Mouse (Mus musculus): ENCODE results near the gene Hsd17b14.
"Not testable (repeated sequence)": the region's sequence is repeated elsewhere in the genome, so short reads cannot be mapped to it uniquely, and the experiment has no call there.

Gene Hsd17b14

DNA sequence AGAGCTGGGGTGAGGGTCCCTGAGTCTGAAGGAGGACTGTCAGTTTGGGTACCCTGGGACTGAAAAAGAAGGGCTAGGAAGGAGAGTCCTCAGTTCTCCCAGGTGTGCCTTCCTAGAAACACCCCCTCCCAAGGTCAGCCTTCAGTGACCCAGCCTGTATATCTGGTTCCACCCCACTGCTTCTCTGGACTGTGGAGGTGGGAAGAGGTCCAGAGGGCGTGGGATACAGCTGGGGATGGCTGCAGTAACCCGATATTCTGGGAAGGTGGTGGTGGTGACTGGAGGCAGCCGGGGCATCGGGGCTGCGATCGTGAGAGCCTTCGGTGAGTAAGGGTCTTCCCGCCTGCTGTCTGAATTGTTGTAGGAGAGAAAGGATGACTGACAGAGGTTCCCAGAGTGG lies at the start of gene Hsd17b14:
Hsd17b14 (plus strand) TSS at position 150 of the 400 bp plus-strand sequence.
- no peak for DNase-seq (ENCODE audit: extremely low spot score)

GRCm38 (mm10) chr7:45507583-45507982 lies 47.1 kb upstream of the Hsd17b14 start:
- DNase-seq (ENCODE audit: extremely low spot score): no peak

DNA sequence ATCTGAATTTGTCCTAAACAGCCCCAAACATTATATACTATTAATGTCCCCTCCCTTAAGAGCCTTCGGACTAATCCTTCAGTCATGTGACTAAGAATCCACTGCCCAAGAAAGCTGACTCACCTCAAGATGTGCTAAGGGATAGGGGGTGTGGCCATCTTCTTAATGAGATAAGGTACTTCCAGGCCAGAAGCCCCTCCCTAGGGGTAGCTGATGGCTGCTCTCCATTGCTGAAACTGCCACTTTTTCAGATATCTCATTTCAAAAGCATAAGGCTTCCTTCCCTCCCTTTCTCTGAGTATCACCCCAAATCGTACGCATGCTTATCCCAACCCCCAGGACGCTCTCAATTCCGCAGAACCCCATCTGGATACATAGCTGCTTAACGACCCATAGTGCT lies 46.1 kb upstream of the Hsd17b14 start:
- DNase-seq (ENCODE audit: extremely low spot score): no peak

GRCm38 (mm10) chr7:45509181-45509882 lies 45.4 kb upstream of the Hsd17b14 start:
- no peak for DNase-seq (ENCODE audit: extremely low spot score)

DNA sequence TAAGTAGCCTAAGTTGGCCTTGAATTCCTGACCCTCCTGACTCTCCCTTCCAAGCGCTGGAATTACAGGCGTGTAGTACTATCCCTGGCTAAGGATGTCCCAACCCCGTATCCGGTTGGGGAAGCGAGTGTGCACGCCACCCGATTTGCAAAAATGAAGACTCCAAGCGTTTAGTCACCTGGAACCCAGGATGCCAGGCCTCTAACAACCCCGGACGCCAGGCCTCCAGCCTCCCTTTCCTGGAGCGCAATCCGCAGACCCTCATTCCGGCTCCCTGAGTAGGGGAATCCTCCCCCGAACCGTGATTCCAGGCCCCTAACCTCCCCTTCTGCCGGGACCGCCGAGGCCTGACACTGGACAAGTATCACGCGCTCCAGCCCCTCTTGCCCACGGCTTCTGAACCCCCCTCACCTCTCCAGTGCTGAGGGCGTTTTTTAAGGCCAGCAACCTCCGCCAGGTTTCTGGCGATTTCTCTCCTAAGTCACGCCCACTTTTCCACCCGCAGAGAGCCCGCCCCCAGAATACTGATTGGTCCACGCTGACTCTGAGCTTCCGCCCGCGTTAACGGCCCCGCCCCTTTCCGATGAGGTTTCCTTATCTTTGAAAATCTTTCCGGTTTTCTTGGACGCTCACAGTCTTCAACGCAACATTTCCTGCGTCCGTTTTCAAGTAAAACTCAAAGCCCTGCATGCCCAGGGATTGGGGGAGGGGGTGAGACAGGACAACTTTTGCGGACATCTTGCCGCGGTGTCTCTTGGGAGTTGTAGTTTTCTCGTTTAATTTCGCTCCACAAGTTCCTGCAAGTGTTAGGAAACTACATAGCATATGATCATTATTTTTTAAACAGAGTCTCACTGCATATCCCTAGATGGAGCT lies 44.5 kb upstream of the Hsd17b14 start, which contains the start of gene Nucb1:
Nucb1 (minus strand) TSS at position 495 of the 876 bp plus-strand sequence.
- DNase-seq (ENCODE audit: extremely low spot score): peak; percentile 95

GRCm38 (mm10) chr7:45514411-45514810 lies 40.3 kb upstream of the Hsd17b14 start:
- DNase-seq (ENCODE audit: extremely low spot score): no peak

DNA sequence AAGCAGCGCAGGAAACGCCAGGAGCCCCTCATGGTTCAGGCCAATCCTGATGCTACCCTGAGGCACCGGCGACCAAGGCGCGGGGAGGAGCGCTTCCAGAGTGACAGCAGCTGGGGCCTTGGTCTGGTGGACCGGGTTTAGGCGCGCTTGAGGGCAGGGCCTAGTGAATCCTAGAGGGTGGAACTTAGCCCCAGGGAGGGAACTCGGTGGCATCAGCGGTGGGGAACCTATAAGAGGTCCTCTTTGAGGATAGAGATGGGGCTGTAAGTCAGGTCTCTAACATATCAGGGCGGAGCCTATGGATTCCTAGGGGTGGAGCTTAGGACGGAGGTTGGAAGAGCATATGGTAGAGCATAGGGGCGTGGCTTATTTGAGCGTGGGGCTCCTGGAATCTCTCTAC lies 39.3 kb upstream of the Hsd17b14 start:
- peak; percentile 56 for DNase-seq (ENCODE audit: extremely low spot score)

DNA sequence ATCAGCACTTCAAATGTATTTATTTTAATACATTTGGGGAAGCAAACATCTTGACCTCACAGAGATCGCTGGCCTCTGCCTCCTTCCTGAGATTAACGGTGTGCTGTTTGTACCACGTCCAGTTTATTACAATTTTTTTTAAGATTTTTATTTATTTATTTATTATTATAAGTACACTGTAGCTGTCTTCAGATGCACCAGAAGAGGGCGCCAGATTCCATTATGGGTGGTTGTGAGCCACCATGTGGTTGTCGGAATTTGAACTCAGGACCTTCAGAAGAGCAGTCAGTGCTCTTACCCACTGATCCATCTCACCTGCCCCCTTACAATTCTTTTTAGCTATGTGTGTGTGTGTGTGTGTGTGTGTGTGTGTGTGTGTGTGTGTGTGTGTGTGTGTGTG lies 37.8 kb upstream of the Hsd17b14 start:
- not testable (repeated sequence) for DNase-seq (ENCODE audit: extremely low spot score)

DNA sequence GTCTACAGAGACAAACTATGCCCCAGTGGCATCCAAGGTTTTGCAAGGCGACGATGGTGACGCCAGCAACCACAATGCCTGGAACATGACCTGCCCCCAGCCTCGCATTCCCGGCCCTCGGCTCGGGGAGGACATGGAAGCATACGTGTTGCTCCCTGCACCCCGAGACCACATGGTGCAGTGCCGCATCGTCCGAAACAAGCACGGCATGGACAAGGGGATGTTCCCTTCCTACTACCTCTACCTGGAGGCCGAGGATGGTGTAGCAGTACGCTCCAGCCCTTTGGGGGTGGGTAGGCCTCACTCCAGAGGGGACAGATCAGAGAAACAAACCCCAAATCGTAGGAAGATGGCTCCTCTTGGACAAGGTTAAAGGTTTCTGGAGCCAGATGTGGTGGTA lies 36.1 kb upstream of the Hsd17b14 start:
- no peak for DNase-seq (ENCODE audit: extremely low spot score)

DNA sequence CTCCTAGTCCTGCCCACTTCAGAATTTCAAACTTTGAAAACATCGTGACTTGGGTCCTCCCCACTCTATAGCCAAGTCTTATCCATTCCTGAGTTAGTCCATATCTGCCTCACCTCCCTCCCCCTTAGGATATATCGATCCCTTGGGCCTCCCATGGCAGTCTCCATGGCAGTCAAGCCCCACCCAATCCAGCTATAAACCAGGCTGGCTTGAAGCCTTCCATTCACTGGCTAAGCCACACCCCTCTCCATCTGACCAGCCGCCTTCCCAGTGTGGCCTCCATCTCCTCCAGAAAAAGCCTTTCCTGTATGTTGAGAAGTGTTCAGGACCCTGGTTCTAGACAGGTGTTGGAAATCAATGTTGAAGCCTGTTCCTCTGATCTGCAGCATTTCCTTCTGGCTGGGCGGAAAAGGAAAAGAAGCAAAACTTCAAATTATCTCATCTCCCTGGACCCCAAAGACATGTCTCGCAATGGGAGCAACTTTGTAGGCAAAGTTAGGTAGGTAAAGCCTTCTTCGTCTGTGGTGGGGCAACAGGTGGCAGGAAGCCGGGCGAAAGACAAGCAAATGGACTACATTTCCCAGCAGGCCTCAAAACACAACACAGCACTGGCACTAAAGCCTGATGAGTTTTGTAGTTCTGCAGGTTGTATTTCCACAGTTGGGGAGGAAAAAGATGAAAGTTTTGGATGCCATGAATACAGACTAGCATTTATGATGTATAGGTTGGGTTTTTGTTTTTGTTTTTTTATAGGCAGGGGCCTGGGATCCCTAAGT lies 35.2 kb upstream of the Hsd17b14 start:
- DNase-seq (ENCODE audit: extremely low spot score): no peak

DNA sequence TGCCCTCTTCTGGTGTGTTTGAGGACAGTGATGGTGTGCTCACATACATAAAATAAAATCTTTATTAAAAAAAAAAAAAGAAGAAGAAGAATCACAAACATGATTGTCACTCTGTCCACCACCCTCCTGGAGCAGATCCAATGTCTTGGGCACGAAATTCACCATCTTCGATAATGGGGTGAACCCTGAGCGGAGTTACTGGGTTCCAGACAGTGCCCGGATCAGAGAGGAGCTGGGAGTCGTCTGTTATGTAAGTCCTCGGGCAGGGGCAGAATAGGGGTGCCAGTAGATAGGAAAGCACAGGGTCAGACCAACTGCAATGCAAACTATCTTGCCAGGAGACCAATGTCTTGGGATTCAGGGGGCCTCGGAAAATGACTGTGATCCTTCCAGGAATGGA lies 34.1 kb upstream of the Hsd17b14 start:
- DNase-seq (ENCODE audit: extremely low spot score): no peak

DNA sequence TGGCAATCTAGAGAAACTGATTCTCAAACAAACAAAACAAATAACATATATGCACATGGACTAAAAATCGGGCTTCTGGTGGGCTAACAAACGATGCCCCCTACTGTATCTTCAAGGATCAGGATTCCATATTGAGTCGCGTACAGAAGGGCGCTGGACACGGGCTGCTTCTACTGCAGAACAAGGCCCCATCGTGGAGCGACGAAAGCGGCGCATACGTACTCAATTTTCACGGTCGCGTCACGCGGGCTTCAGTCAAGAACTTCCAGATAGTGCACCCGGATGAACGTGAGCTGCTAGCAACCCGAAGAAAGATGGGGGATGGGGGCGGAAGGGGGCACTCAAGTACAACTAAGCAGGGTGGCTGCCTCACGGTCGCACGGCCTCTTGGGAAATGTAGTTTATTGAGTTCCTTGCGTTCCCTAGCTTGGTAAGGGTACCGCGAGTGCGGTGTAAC lies 32.9 kb upstream of the Hsd17b14 start:
- peak; percentile 90 for DNase-seq (ENCODE audit: extremely low spot score)

GRCm38 (mm10) chr7:45522194-45522752 lies 32.4 kb upstream of the Hsd17b14 start:
- DNase-seq (ENCODE audit: extremely low spot score): no peak

DNA sequence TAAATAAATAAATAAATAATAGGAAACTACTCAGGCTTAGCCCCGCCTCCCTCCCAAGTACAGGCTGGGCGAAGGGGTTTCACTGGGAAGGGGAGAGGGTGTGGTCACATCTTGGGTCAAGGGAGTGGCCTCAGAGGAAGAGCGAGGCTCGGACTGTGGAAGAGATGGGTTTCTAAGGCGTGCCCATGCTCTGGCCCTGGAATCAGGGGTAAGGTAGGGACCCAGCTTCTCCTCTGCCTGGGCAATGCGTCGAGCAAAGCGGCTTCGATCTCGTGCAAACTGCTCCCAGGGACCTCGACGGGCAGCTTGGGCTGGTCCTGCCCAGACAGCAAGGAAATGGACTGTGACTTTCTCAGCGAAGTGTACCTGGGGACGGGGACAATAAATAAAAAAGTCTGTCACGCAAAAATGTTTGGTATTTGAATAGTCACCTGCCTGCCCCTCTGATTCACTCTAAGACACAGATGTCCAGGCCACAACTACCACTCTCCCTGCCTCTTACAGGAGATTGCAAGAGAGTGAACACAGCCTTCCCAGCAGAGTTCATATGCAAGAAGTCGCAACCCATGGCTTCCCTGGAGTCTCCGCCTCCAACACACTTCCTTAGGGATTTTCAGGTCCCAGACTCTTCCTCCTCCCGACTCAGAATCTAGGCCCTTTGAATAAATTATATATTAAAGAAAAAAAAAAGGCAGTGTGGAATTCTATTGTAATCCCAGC lies 31.6 kb upstream of the Hsd17b14 start:
- DNase-seq (ENCODE audit: extremely low spot score): no peak

DNA sequence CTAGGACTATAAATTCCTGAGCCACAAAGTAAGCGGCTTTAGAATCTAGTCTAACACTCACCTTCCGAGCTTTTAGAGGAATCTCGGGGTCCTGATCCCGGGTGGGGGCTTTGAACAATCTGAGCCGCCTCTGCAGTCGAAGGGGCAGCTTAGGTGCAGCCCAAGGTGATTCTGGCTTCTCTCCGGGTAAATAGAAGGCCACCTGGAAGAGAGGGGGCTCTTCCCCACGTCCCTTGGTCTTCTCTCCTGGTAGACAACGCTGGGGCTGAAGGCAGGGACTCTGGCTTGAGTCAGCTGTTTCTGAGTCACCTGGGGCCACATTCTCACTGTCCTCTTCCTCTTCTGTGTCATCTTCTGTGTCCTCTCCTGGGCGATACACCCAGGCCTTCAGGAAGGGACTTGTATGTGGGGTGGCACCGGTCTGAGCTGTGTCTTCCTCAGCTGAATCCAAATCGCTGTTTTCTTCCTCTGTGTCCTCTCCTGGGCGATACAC lies 31.0 kb upstream of the Hsd17b14 start:
- no peak for DNase-seq (ENCODE audit: extremely low spot score)

GRCm38 (mm10) chr7:45524841-45525621 lies 29.7 kb upstream of the Hsd17b14 start:
- DNase-seq (ENCODE audit: extremely low spot score): no peak

DNA sequence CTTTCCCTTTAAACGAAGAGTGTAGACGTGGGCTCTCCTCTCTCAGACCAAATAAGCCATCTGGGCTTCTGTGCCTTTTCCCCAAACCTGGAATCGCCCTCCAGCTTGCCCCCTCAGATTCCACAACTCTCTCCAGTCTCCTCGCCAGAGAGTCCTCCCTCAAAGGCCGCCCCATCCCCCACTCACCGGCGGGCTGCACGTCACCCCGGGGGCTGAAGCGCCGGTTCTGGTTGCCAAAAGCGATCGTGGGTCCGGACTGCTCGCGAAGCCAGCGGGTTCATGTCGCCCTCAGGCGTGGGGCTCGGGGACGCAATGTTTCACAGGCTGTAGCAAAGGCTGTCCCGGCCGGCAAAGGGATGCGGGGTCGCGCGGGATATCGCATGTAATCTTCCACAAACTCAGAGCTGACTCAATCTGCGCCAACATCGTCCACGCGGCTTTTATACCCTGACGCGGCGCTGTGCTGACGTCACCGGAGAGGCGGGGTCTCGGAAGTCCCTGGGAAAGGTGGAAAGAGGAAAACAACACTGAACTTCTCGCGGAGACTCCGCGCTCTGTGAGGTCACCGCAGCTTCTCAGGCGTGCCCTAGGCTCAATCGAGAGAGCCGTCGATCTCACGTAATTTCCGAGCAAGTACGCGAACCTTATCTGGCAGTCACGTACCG lies 28.8 kb upstream of the Hsd17b14 start, which contains the start of the genes Ppp1r15a and Plekha4:
Ppp1r15a (minus strand) TSS at position 460 of the 665 bp plus-strand sequence.
Plekha4 (plus strand) TSS at position 522 of the 665 bp plus-strand sequence.
- DNase-seq (ENCODE audit: extremely low spot score): peak; percentile 95

DNA sequence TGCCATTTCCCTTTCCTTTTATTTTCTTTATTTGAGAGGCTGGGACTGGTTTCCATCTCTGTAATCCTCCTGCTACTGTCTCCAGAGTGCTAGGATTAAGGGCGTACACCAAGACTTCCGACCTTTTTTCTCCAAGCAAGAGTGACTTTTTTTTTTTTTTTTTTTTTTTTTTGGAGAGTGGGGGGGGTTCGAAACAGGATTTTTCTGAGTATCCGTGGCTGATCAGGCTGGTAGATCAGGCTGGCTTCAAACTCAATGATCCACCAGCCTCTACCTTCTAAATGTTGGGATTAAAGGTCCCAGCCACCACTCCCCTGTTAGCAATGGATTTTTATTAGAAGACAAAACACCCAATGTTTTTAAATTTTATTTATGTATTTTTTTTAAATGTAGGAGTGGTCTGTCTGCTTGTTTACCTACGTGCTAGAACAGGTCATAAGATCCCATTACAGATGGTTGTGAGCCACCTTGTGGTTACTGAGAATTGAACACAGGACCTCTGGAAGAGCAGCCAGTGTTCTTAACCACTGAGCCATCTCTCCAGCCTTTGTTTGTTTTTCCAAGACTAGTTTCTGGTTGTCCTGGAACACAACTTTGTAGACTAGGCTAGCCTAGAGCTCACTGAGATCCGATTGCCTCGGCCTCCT lies 28.1 kb upstream of the Hsd17b14 start:
- no peak for DNase-seq (ENCODE audit: extremely low spot score)

GRCm38 (mm10) chr7:45527169-45527568 lies 27.5 kb upstream of the Hsd17b14 start:
- not testable (repeated sequence) for DNase-seq (ENCODE audit: extremely low spot score)
